In the genomic region with DNA sequence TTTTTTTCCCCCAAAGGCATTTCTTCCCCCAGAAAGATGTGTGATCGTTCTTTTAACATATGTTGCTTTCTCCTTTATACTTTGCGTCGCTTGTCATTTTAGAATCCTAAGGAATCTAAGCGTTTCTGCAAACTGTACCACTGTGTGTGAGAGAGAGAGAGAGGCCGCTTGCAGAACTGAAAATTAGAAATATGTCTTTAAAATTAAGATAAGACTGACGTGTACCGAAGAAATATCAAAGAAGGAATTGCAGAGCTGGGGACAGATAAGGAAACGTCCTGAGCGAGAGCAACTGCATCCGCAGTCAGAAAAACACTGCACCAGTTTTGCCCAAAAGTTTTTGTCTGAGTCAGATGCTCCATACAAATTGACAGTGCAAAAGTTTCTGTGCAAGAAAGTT, we compare ENCODE assay signal across 9 mouse cellular contexts. TPM values are rescaled to one million over a fixed set of nuclear protein-coding genes. Genes with fewer than 3 reads are reported as not detected.
DNase-seq lines count a peak whose midpoint lies in the region; ATAC-seq lines count a peak whose summit lies in the region.
"Had no signal": no experiment of that assay in that cellular context is flagged by ENCODE, and none has a peak within 500 bp of the region (broad histone marks: within the 10 kb centered on the region; RNA-seq: fewer than 3 reads in every experiment).

No protein-coding gene starts in this region.

- no peaks in the 10 kb centered on the region for H3K27me3 ChIP-seq in forebrain, embryonic 13.5 days
- H3K27me3 ChIP-seq in forebrain, embryonic 16.5 days (replicated peaks; ENCODE audit: control insufficient read depth, insufficient read depth, low read length), result no peaks in the 10 kb centered on the region
- H3K27me3 ChIP-seq in lung, embryonic 15.5 days, result no peaks in the 10 kb centered on the region
- H3K27me3 ChIP-seq in hindbrain, embryonic 14.5 days (ENCODE audit: control insufficient read depth, insufficient read depth, low read length), result no peaks in the 10 kb centered on the region
- no peaks in the 10 kb centered on the region for H3K27me3 ChIP-seq in midbrain, embryonic 15.5 days (replicated peaks)

- 92% methylated on average over 10 of the region's 10 CpGs for WGBS in forebrain, embryonic 13.5 days
- WGBS in forebrain, embryonic 16.5 days, result 88% methylated on average over 10 of the region's 10 CpGs
- 57% methylated on average over 10 of the region's 10 CpGs for WGBS in lung, embryonic 15.5 days
- 90% methylated on average over 10 of the region's 10 CpGs for WGBS in hindbrain, embryonic 14.5 days
- 87% methylated on average over 10 of the region's 10 CpGs for WGBS in midbrain, embryonic 15.5 days

- H3K27ac ChIP-seq in forebrain, embryonic 13.5 days, result no peak overlapping the region
- no peak overlapping the region for H3K27ac ChIP-seq in forebrain, embryonic 16.5 days (ENCODE audit: low read length)
- H3K27ac ChIP-seq in lung, embryonic 15.5 days, result no peak overlapping the region
- H3K27ac ChIP-seq in hindbrain, embryonic 14.5 days, result peak overlapping the region; percentile 96; the same call in 1 of the 2 replicates
- no peak overlapping the region for H3K27ac ChIP-seq in midbrain, embryonic 15.5 days

- no peaks in the 10 kb centered on the region for H3K36me3 ChIP-seq in forebrain, embryonic 13.5 days (ENCODE audit: poor library complexity, severe bottlenecking)
- no peaks in the 10 kb centered on the region for H3K36me3 ChIP-seq in forebrain, embryonic 16.5 days (ENCODE audit: control insufficient read depth, insufficient read depth)
- no peaks in the 10 kb centered on the region for H3K36me3 ChIP-seq in lung, embryonic 15.5 days
- H3K36me3 ChIP-seq in hindbrain, embryonic 14.5 days (replicated peaks; ENCODE audit: control insufficient read depth, insufficient read depth), result no peaks in the 10 kb centered on the region
- H3K36me3 ChIP-seq in midbrain, embryonic 15.5 days (replicated peaks), result no peaks in the 10 kb centered on the region

- H3K4me2 ChIP-seq in forebrain, embryonic 13.5 days, result peak overlapping the region; percentile 84; the same call in 1 of the 2 replicates
- no peak overlapping the region for H3K4me2 ChIP-seq in forebrain, embryonic 16.5 days (ENCODE audit: low read length)
- H3K4me2 ChIP-seq in lung, embryonic 15.5 days, result peak overlapping the region; percentile 78
- H3K4me2 ChIP-seq in hindbrain, embryonic 14.5 days (replicated peaks), result peak overlapping the region; percentile 77; the same call in 1 of the 2 replicates
- peak overlapping the region; percentile 73; the same call in 1 of the 2 replicates for H3K4me2 ChIP-seq in midbrain, embryonic 15.5 days

- no peaks in the 10 kb centered on the region for H3K9me3 ChIP-seq in forebrain, embryonic 13.5 days (replicated peaks)
- H3K9me3 ChIP-seq in forebrain, embryonic 16.5 days (ENCODE audit: control insufficient read depth, low read length), result no peaks in the 10 kb centered on the region
- H3K9me3 ChIP-seq in lung, embryonic 15.5 days, result no peaks in the 10 kb centered on the region
- no peaks in the 10 kb centered on the region for H3K9me3 ChIP-seq in hindbrain, embryonic 14.5 days (ENCODE audit: control insufficient read depth, low read length)
- H3K9me3 ChIP-seq in midbrain, embryonic 15.5 days, result no peaks in the 10 kb centered on the region

- DNase-seq in lung, adult 18-20 months, result no peak
- no peak for DNase-seq in hindbrain, embryonic 14.5 days (ENCODE audit: low spot score)
- DNase-seq in adrenal gland, postnatal 10 days, result no peak
- DNase-seq: thymus, adult 18-20 months had no signal

- no peak overlapping the region for H3K4me3 ChIP-seq in forebrain, embryonic 13.5 days
- H3K4me3 ChIP-seq in forebrain, embryonic 16.5 days (replicated peaks; ENCODE audit: low read length), result no peak overlapping the region
- H3K4me3 ChIP-seq in lung, embryonic 15.5 days, result 0 out of 2 replicates have a peak overlapping the region, but pooled peaks have one; percentile 94
- no peak overlapping the region for H3K4me3 ChIP-seq in hindbrain, embryonic 14.5 days (replicated peaks; ENCODE audit: low read length)
- H3K4me3 ChIP-seq in midbrain, embryonic 15.5 days, result no peak overlapping the region

- H3K4me1 ChIP-seq in forebrain, embryonic 13.5 days, result peaks cover 22% of the 10 kb centered on the region
- H3K4me1 ChIP-seq in forebrain, embryonic 16.5 days (replicated peaks; ENCODE audit: control insufficient read depth, insufficient read depth, low read length), result peaks cover 23% of the 10 kb centered on the region
- peaks cover 14% of the 10 kb centered on the region for H3K4me1 ChIP-seq in lung, embryonic 15.5 days
- H3K4me1 ChIP-seq in hindbrain, embryonic 14.5 days (replicated peaks; ENCODE audit: control insufficient read depth, insufficient read depth, low read length), result peaks cover 25% of the 10 kb centered on the region
- peaks cover 31% of the 10 kb centered on the region for H3K4me1 ChIP-seq in midbrain, embryonic 15.5 days

- no peak overlapping the region for H3K9ac ChIP-seq in forebrain, embryonic 13.5 days
- no peak overlapping the region for H3K9ac ChIP-seq in forebrain, embryonic 16.5 days (replicated peaks; ENCODE audit: low read depth, low read length)
- no peak overlapping the region for H3K9ac ChIP-seq in lung, embryonic 15.5 days
- H3K9ac ChIP-seq in hindbrain, embryonic 14.5 days, result peak overlapping the region; percentile 99
- H3K9ac ChIP-seq in midbrain, embryonic 15.5 days, result no peak overlapping the region

- no peak for ATAC-seq in forebrain, embryonic 13.5 days
- no peak for ATAC-seq in forebrain, embryonic 16.5 days
- no peak for ATAC-seq in lung, embryonic 15.5 days (ENCODE audit: borderline replicate concordance, extremely low read depth, low FRiP score, low TSS enrichment)
- ATAC-seq in hindbrain, embryonic 14.5 days (ENCODE audit: low FRiP score), result no peak
- ATAC-seq in midbrain, embryonic 15.5 days (replicated peaks), result no peak
- ATAC-seq in inflammation-experienced regulatory T-cells, adult 6 months, result no peak

RNA-seq across cellular contexts. Expression of a gene that starts 1.3 kb away (rescaled TPM):
- polyA plus RNA-seq in forebrain, embryonic 13.5 days (2015; fragmentation: Nextera tagmentation; extraction: Ambion mirVana), result 82.6 and 85.4 TPM in 2 replicates
- polyA plus RNA-seq in forebrain, embryonic 16.5 days (2015; fragmentation: Nextera tagmentation; extraction: Ambion mirVana), result 66.6 and 77.6 TPM in 2 replicates
- 78.6 and 80.0 TPM in 2 replicates for polyA plus RNA-seq in lung, embryonic 15.5 days (2015; fragmentation: Nextera tagmentation; extraction: Ambion mirVana)
- polyA plus RNA-seq in hindbrain, embryonic 14.5 days (2014; fragmentation: Nextera tagmentation; extraction: Ambion mirVana), result 62.7 and 75.2 TPM in 2 replicates
- polyA plus RNA-seq in midbrain, embryonic 15.5 days (2015; fragmentation: Nextera tagmentation; extraction: Ambion mirVana), result 63.7 and 65.5 TPM in 2 replicates
- total RNA-seq in adrenal gland, postnatal 10 days (2021), result 10 to 100 TPM; 45.4 to 57.6 TPM
- 10 to 100 TPM; 30.8 to 34.3 (median 33.4) TPM for polyA plus RNA-seq in inflammation-experienced regulatory T-cells, adult 6 months (2017; shearing (Covaris generic))
